Comparison of ENCODE assay signal across 17 mouse cellular contexts in the genomic region with DNA sequence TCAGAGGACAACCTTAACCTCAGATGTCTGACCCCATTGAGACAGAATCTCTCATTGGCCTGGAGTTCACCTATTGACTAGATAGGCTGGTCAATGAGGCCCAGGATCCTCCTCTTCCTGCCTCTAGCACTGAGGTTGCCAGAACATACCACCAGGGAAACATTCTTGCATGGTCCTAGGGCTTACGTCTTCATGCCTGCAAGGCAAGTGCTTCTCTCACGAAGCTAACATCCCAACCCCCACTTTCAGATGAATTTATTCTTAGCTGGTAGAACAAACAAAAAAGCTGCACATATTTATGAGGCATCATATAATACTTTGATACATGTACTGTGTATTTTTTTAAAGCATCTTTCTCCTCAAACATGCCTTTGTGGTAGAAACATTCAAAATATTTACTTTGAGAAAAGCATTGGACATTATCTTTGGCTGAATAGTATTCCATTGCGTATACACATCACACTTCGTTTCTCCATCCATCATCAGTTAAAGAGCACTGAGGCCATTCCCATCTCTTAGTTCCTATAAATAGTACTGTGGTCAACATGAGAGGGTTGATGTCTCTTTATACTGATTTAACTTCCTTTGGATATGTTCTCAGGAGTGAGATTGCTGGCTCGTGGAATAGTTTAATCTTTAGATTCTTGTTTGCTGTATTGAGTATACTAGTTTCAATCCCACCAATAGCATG.
"Had no signal": no experiment of that assay in that cellular context is flagged by ENCODE, and none has a peak within 500 bp of the region (broad histone marks: within the 10 kb centered on the region; RNA-seq: fewer than 3 reads in every experiment).

No protein-coding gene starts in this region.

- H3K27ac ChIP-seq: liver, embryonic 13.5 days; liver, embryonic 15.5 days; macrophage; midbrain, embryonic 13.5 days; midbrain, embryonic 15.5 days; neural tube, embryonic 12.5 days; stomach, embryonic 15.5 days; stomach, postnatal 0 days had no signal

- H3K9ac ChIP-seq: liver, embryonic 13.5 days; liver, embryonic 15.5 days; liver, postnatal 0 days; midbrain, embryonic 13.5 days; midbrain, embryonic 15.5 days; neural tube, embryonic 12.5 days; stomach, embryonic 15.5 days had no signal

- ATAC-seq: liver, postnatal 0 days; midbrain, embryonic 13.5 days; midbrain, embryonic 15.5 days had no signal

- H3K4me1 ChIP-seq: liver, embryonic 13.5 days; liver, embryonic 15.5 days; megakaryocyte, embryonic 14.5 days; midbrain, embryonic 13.5 days; midbrain, embryonic 15.5 days; neural tube, embryonic 12.5 days had no signal

- H3K4me3 ChIP-seq: liver, embryonic 13.5 days; liver, embryonic 15.5 days; megakaryocyte, embryonic 14.5 days; midbrain, embryonic 13.5 days; midbrain, embryonic 15.5 days; neural tube, embryonic 12.5 days; stomach, embryonic 15.5 days had no signal

- H3K36me3 ChIP-seq: liver, embryonic 13.5 days; liver, embryonic 15.5 days; midbrain, embryonic 13.5 days; midbrain, embryonic 15.5 days; neural tube, embryonic 12.5 days; stomach, embryonic 15.5 days had no signal

- H3K27me3 ChIP-seq: liver, embryonic 13.5 days; liver, embryonic 15.5 days; megakaryocyte, embryonic 14.5 days; midbrain, embryonic 13.5 days; midbrain, embryonic 15.5 days; neural tube, embryonic 12.5 days; stomach, embryonic 15.5 days had no signal

- H3K9me3 ChIP-seq: liver, embryonic 15.5 days; midbrain, embryonic 13.5 days; midbrain, embryonic 15.5 days; neural tube, embryonic 12.5 days; stomach, embryonic 15.5 days had no signal

- DNase-seq: liver; liver, embryonic 13.5 days; liver, postnatal 0 days; right cerebral cortex, postnatal 14 days; thymus, adult 2 months; thymus, postnatal 25 days; thymus, postnatal 4 days had no signal

- H3K4me2 ChIP-seq: liver, embryonic 11.5 days; liver, embryonic 13.5 days; liver, embryonic 15.5 days; midbrain, embryonic 11.5 days; midbrain, embryonic 13.5 days; midbrain, embryonic 15.5 days; neural tube, embryonic 12.5 days; stomach, embryonic 15.5 days had no signal
